Mouse (Mus musculus): ENCODE results near the gene Accsl. TPM values are rescaled to one million over a fixed set of nuclear protein-coding genes. Genes with fewer than 3 reads are reported as not detected.

The Accsl gene
- total and polyA plus RNA-seq, 3 experiments = 0.30 to 0.63 TPM; not detected in 1

- no peak for TF ChIP-seq CTCF (conservative IDR thresholded peaks at IDR 0.05 in 1 of 2, IDR thresholded peaks at IDR 0.05 in 1 of 2; ENCODE audit: low read depth in 2 of 2, low read length in 2 of 2)
- TF ChIP-seq SIN3A (IDR thresholded peaks at IDR 0.05; ENCODE audit: low read length) = no peak
- no peak for TF ChIP-seq JUN (IDR thresholded peaks at IDR 0.05; ENCODE audit: insufficient read depth, low read depth, low read length)
- no peak for TF ChIP-seq MYC (IDR thresholded peaks at IDR 0.05; ENCODE audit: low read depth, low read length)
- no peak for TF ChIP-seq IRF4 (IDR thresholded peaks at IDR 0.05; ENCODE audit: low read depth, low read length)
- no peak for TF ChIP-seq EP300 (IDR thresholded peaks at IDR 0.05; ENCODE audit: low read length)
- no peak for TF ChIP-seq POLR2AphosphoS2 (IDR thresholded peaks at IDR 0.05; ENCODE audit: low read depth, low read length)
- no peak for TF ChIP-seq ETS1 (conservative IDR thresholded peaks at IDR 0.05; ENCODE audit: low read depth, low read length)
- TF ChIP-seq PAX5 (IDR thresholded peaks at IDR 0.05; ENCODE audit: low read length) = no peak
- TF ChIP-seq RAD21 (IDR thresholded peaks at IDR 0.05; ENCODE audit: low read depth, low read length) = no peak
- no peak for TF ChIP-seq MAFK (IDR thresholded peaks at IDR 0.05; ENCODE audit: insufficient replicate concordance, low read length)
- TF ChIP-seq ZC3H11A (IDR thresholded peaks at IDR 0.05; ENCODE audit: low read depth, low read length) = no peak
- no peak for TF ChIP-seq BHLHE40 (IDR thresholded peaks at IDR 0.05; ENCODE audit: low read depth, low read length)
- H3K4me3 ChIP-seq (replicated peaks in 1 of 3; ENCODE audit: low read depth in 2 of 3, low read length in 2 of 3, poor library complexity in 1 of 3) = peak overlapping the region; percentile 19 to 71 (median 69)
- peaks cover 4 to 16% of the 10 kb centered on the region in 2 experiments; a peak in 3 of 4 replicates for H3K4me1 ChIP-seq (ENCODE audit: control insufficient read depth in 1 of 2, insufficient read depth in 2 of 2)
- peaks cover 9% of the 10 kb centered on the region for H3K27me3 ChIP-seq (replicated peaks)
- peaks cover 0 to 23% of the 10 kb centered on the region in 2 experiments for H3K36me3 ChIP-seq (replicated peaks in 1 of 2; ENCODE audit: control insufficient read depth in 1 of 2, insufficient read depth in 1 of 2, low read length in 1 of 2)
- dilution Hi-C loops (cut with MboI; ENCODE audit: extremely low pct_ligation_motif_present, extremely low pct_unique_long_range_greater_than_20kb, low sequenced_read_pairs) = no loop called here
- no peak overlapping the region for H3K27ac ChIP-seq (ENCODE audit: insufficient read depth, low read depth)
- peak; percentile 51 for DNase-seq (ENCODE audit: extremely low read depth)
- H3K4me2 ChIP-seq (ENCODE audit: insufficient read depth, low read depth, poor library complexity, severe bottlenecking) = peak overlapping the region; percentile 66
- H3K9me3 ChIP-seq (replicated peaks; ENCODE audit: low read length) = no peaks in the 10 kb centered on the region
- H3K79me2 ChIP-seq (replicated peaks; ENCODE audit: control insufficient read depth, extremely low read depth, insufficient read depth, poor library complexity, severe bottlenecking) = no peaks in the 10 kb centered on the region
- in situ Hi-C loops (cut with MboI; ENCODE audit: low pct_ligation_motif_present, low pct_unique_long_range_greater_than_20kb, low sequenced_read_pairs) = loop anchor here (25.0 kb wide), 1 partner anchor 437 kb away; no protein-coding TSS in a partner anchor
- H3K9ac ChIP-seq (ENCODE audit: insufficient read depth, low read depth) = no peak overlapping the region
These were observed 18.5 kb downstream of the Accsl start for GRCm38 (mm10) chr2:93850317-93850944.

DNA sequence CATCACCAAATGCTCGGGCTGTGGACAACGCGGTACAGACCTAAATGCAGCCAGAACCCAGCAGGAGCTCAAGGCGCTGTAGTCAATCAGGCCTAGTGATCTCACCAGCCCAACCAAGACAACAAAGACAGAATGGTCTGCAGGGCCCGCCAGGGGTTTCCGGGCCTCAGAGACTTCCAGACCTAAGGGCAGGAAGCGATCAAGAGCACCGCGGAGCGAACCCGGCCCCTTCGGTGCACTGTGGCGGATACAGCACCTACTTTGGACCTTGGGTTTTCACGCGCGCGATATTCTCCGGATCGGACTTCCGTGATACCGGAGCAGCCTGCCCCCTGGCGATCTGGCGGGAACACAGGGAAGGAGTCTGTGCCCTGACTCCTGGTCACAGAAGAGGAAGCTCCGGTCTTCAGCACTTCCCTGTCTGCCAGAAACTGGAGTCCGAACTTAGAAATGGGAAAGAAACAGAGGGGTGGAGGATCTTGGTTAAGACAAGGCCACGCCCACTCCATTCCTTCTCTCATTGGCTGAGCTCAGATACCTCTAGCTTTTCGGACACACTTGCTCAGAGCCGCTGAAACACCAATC lies 19.4 kb downstream of the Accsl start, which contains the start of gene Accs:
Gene Accs, minus strand, starts transcription at position 439 of the 585 bp plus-strand sequence.
- DNase-seq (ENCODE audit: extremely low read depth) = peak; percentile 85
- peak within 1 kb of the TSS; percentile 66 for H3K4me2 ChIP-seq (ENCODE audit: insufficient read depth, low read depth, poor library complexity, severe bottlenecking)
- H3K9me3 ChIP-seq (replicated peaks; ENCODE audit: low read length) = no peaks in the 10 kb centered on the region
- dilution Hi-C loops (cut with MboI; ENCODE audit: extremely low pct_ligation_motif_present, extremely low pct_unique_long_range_greater_than_20kb, low sequenced_read_pairs) = no loop called here
- H3K27me3 ChIP-seq (replicated peaks) = peaks cover 9% of the 10 kb centered on the region
- H3K36me3 ChIP-seq (replicated peaks in 1 of 2; ENCODE audit: control insufficient read depth in 1 of 2, insufficient read depth in 1 of 2, low read length in 1 of 2) = peaks cover 0 to 25% of the 10 kb centered on the region in 2 experiments
- peak within 1 kb of the TSS; percentile 62 for H3K9ac ChIP-seq (ENCODE audit: insufficient read depth, low read depth)
- no peaks in the 10 kb centered on the region for H3K79me2 ChIP-seq (replicated peaks; ENCODE audit: control insufficient read depth, extremely low read depth, insufficient read depth, poor library complexity, severe bottlenecking)
- in situ Hi-C loops (cut with MboI; ENCODE audit: low pct_ligation_motif_present, low pct_unique_long_range_greater_than_20kb, low sequenced_read_pairs) = loop anchor here (25.0 kb wide), 1 partner anchor 438 kb away; no protein-coding TSS in a partner anchor
- H3K4me1 ChIP-seq (ENCODE audit: control insufficient read depth in 1 of 2, insufficient read depth in 2 of 2) = peaks cover 2 to 16% of the 10 kb centered on the region in 2 experiments; a peak in 3 of 4 replicates
- no peak within 1 kb of the TSS for H3K27ac ChIP-seq (ENCODE audit: insufficient read depth, low read depth)
- peak within 1 kb of the TSS; percentile 67 to 71 (median 69) for H3K4me3 ChIP-seq (replicated peaks in 1 of 3; ENCODE audit: low read depth in 2 of 3, low read length in 2 of 3, poor library complexity in 1 of 3)
- TF ChIP-seq ETS1 (conservative IDR thresholded peaks at IDR 0.05; ENCODE audit: low read depth, low read length) (no peak), BHLHE40 (IDR thresholded peaks at IDR 0.05; ENCODE audit: low read depth, low read length) (no peak), TCF12 (IDR thresholded peaks at IDR 0.05; ENCODE audit: low read depth, low read length) (peak; percentile 7; the same call in 1 of the 2 replicates), RAD21 (IDR thresholded peaks at IDR 0.05; ENCODE audit: low read depth, low read length) (no peak), MXI1 (IDR thresholded peaks at IDR 0.05; ENCODE audit: low read depth, low read length) (peak; percentile 34; the same call in 1 of the 2 replicates), GABPA (IDR thresholded peaks at IDR 0.05; ENCODE audit: insufficient replicate concordance, low read depth, low read length) (no peak), POLR2A (IDR thresholded peaks at IDR 0.05; ENCODE audit: low read depth, low read length) (peak; percentile 64), HCFC1 (IDR thresholded peaks at IDR 0.05; ENCODE audit: low read depth, low read length) (peak; percentile 43), KAT2A (IDR thresholded peaks at IDR 0.05; ENCODE audit: insufficient replicate concordance, low read length) (no peak), JUND (conservative IDR thresholded peaks at IDR 0.05; ENCODE audit: low read depth, low read length) (no peak), EP300 (IDR thresholded peaks at IDR 0.05; ENCODE audit: low read length) (no peak; the same call in 1 of the 2 replicates), CHD2 (IDR thresholded peaks at IDR 0.05; ENCODE audit: low read length) (peak; percentile 39; the same call in 1 of the 2 replicates), JUN (IDR thresholded peaks at IDR 0.05; ENCODE audit: insufficient read depth, low read depth, low read length) (no peak), ELF1 (IDR thresholded peaks at IDR 0.05; ENCODE audit: low read depth, low read length) (peak; percentile 71), POLR2AphosphoS2 (IDR thresholded peaks at IDR 0.05; ENCODE audit: low read depth, low read length) (0 out of 2 replicates have a peak, but pooled peaks have one; percentile 39), UBTF (IDR thresholded peaks at IDR 0.05; ENCODE audit: low read depth, low read length) (peak; percentile 77; the same call in 1 of the 2 replicates), TBP (conservative IDR thresholded peaks at IDR 0.05; ENCODE audit: low read depth, low read length) (peak; percentile 70), MYC (IDR thresholded peaks at IDR 0.05; ENCODE audit: low read depth, low read length) (no peak), IRF4 (IDR thresholded peaks at IDR 0.05; ENCODE audit: low read depth, low read length) (peak; percentile 23), MAZ (IDR thresholded peaks at IDR 0.05; ENCODE audit: low read depth, low read length) (0 out of 2 replicates have a peak, but pooled peaks have one; percentile 57), MEF2A (IDR thresholded peaks at IDR 0.05; ENCODE audit: borderline replicate concordance, low read depth, low read length) (no peak), NELFE (IDR thresholded peaks at IDR 0.05; ENCODE audit: low read depth, low read length) (peak; percentile 48; the same call in 1 of the 2 replicates), MAX (IDR thresholded peaks at IDR 0.05; ENCODE audit: low read length) (peak; percentile 30; the same call in 1 of the 2 replicates), ZNF384 (IDR thresholded peaks at IDR 0.05; ENCODE audit: low read depth, low read length) (no peak)
